Mouse (Mus musculus) thymus, postnatal 0 days (tissue): ENCODE measurements around the gene Ripor3. TPM values are rescaled to one million over a fixed set of nuclear protein-coding genes. Genes with fewer than 3 reads are reported as not detected.
A peak's percentile ranks its signal among the peaks of the same experiment; 100 is the strongest.

Experiments
- DNase-seq: peaks from one replicate; pipeline ENCODE4 v3.0.0-alpha.2; 2015; ENCODE audit warnings: low spot score
- polyA plus RNA-seq: library from polyadenylated mRNA; unstranded; fragments of >200 nt; fragmentation: Nextera tagmentation; extraction: Ambion mirVana; gene quantifications from 2 replicates; pipeline ENCODE4 v1.2.1, GENCODE M21; 2015

The Ripor3 gene
- polyA plus RNA-seq, 1 experiment from 2014 or later: 0.18 TPM

- DNase-seq: no peak
These were observed 21.1 kb downstream of the Ripor3 start for GRCm38 (mm10) chr2:167989310-167989709.

- no peak for DNase-seq
These were observed 22.8 kb downstream of the Ripor3 start for GRCm38 (mm10) chr2:167987640-167988039.

- DNase-seq: peak; percentile 40
These were observed 23.7 kb downstream of the Ripor3 start for GRCm38 (mm10) chr2:167986762-167987161.

GRCm38 (mm10) chr2:167984946-167985345 lies 25.5 kb downstream of the Ripor3 start:
- no peak for DNase-seq

- no peak for DNase-seq
These were observed 26.0 kb downstream of the Ripor3 start for GRCm38 (mm10) chr2:167984371-167984770.

GRCm38 (mm10) chr2:167982646-167983045 lies 27.8 kb downstream of the Ripor3 start:
- DNase-seq: no peak

- no peak for DNase-seq
These were observed 30.0 kb downstream of the Ripor3 start for GRCm38 (mm10) chr2:167980391-167980790.

- DNase-seq: no peak
These were observed 32.1 kb downstream of the Ripor3 start for GRCm38 (mm10) chr2:167978271-167978670.

- DNase-seq: no peak
These were observed 34.7 kb downstream of the Ripor3 start for GRCm38 (mm10) chr2:167975746-167976145.

- no peak for DNase-seq
These were observed 37.6 kb downstream of the Ripor3 start for GRCm38 (mm10) chr2:167972809-167973208.

GRCm38 (mm10) chr2:167972146-167972545 lies 38.3 kb downstream of the Ripor3 start:
- DNase-seq: no peak

- no peak for DNase-seq
These were observed 40.4 kb downstream of the Ripor3 start for GRCm38 (mm10) chr2:167969851-167970541.

- DNase-seq: no peak
These were observed 41.9 kb downstream of the Ripor3 start for GRCm38 (mm10) chr2:167968504-167968903.

GRCm38 (mm10) chr2:167965911-167966310 lies 44.5 kb downstream of the Ripor3 start:
- DNase-seq: no peak

- DNase-seq: no peak
These were observed 46.1 kb downstream of the Ripor3 start for GRCm38 (mm10) chr2:167964320-167964719.

GRCm38 (mm10) chr2:167963778-167964300 lies 46.6 kb downstream of the Ripor3 start:
- DNase-seq: no peak

- no peak for DNase-seq
These were observed 47.2 kb downstream of the Ripor3 start for GRCm38 (mm10) chr2:167963176-167963575.

GRCm38 (mm10) chr2:167962347-167962746 lies 48.1 kb downstream of the Ripor3 start:
- no peak for DNase-seq

- no peak for DNase-seq
These were observed 49.8 kb downstream of the Ripor3 start for GRCm38 (mm10) chr2:167960584-167960983.

- DNase-seq: no peak
These were observed 50.4 kb downstream of the Ripor3 start for GRCm38 (mm10) chr2:167959996-167960395.

GRCm38 (mm10) chr2:167959384-167959911 lies 51.0 kb downstream of the Ripor3 start:
- no peak for DNase-seq

- DNase-seq: no peak
These were observed 51.6 kb downstream of the Ripor3 start for GRCm38 (mm10) chr2:167958843-167959242.
